Mouse (Mus musculus) limb, embryonic 12.5 days (tissue): Measurements from ENCODE around the gene Cxcl10. TPM values are rescaled to one million over a fixed set of nuclear protein-coding genes. Genes with fewer than 3 reads are reported as not detected.

ENCODE experiments used
- ATAC-seq: fragments of 200-750 bp; cut with Nextera tagmentation; 2 replicates; pipeline ENCODE4 v1.8.0; 2017; ENCODE audit warnings: low read depth, moderate TSS enrichment; ENCODE audit not compliant: insufficient number of reproducible peaks, insufficient read depth, low FRiP score, low TSS enrichment
- H3K27ac ChIP-seq: fragments of 300-500 bp; sonication (generic); 2 replicates; pipeline ENCODE4 v1.5.1; 2016; ENCODE audit warnings: mild to moderate bottlenecking, moderate library complexity
- H3K27me3 ChIP-seq: fragments of 300-500 bp; sonication (generic); 2 replicates; pipeline ENCODE4 v1.6.1; 2016; ENCODE audit warnings: mild to moderate bottlenecking, moderate library complexity
- H3K36me3 ChIP-seq: fragments of 300-500 bp; sonication (generic); 2 replicates; pipeline ENCODE4 v1.6.1; 2016; ENCODE audit warnings: mild to moderate bottlenecking, moderate library complexity
- H3K4me1 ChIP-seq: fragments of 300-500 bp; sonication (generic); replicated peaks from 2 replicates; pipeline ENCODE4 v1.6.1; 2016
- H3K4me2 ChIP-seq: fragments of 300-500 bp; sonication (generic); 2 replicates; pipeline ENCODE4 v1.6.1; 2016; ENCODE audit warnings: mild to moderate bottlenecking, moderate library complexity
- H3K4me3 ChIP-seq: fragments of 300-500 bp; sonication (generic); replicated peaks from 2 replicates; pipeline ENCODE4 v1.5.1; 2016; ENCODE audit warnings: mild to moderate bottlenecking
- H3K9ac ChIP-seq: fragments of 300-500 bp; sonication (generic); replicated peaks from 2 replicates; pipeline ENCODE4 v1.6.1; 2016; ENCODE audit warnings: mild to moderate bottlenecking, moderate library complexity
- H3K9me3 ChIP-seq: fragments of 300-500 bp; sonication (generic); 2 replicates; pipeline ENCODE4 v1.6.1; 2016; ENCODE audit warnings: mild to moderate bottlenecking, moderate library complexity
- WGBS: fragments of 180-500 bp; shearing (Covaris S2); methylation state at CpG from one replicate; pipeline ENCODE4 v1.1.7; 2016; 5-methylcytosine and 5-hydroxymethylcytosine counted together
- polyA plus RNA-seq: library from polyadenylated mRNA; unstranded; fragments of >200 nt; fragmentation: Nextera tagmentation; extraction: Ambion mirVana; gene quantifications from 2 replicates; pipeline ENCODE4 v1.2.1, GENCODE M21; 2016

Cxcl10 gene
- polyA plus RNA-seq, 1 experiment from 2014 or later, result 0.29 TPM

DNA sequence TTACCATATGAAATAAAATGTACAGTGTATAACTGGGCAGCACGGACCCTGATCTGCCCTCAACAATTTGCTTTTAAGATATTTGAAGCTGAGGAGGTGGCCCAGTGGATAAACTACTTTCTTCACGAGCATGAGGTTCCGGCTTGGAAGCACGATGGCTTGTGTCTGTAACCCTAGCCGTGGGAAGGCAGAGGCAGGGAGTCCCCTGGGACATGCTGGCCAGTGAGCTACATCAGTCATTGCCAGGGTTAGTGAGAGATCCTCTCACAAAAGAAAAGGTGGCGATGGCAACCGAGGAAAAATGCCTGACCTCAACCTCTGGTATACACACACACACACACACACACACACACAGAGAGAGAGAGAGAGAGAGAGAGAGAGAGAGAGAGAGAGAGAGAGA, 35.1 kb upstream of the Cxcl10 start:
- Histone ChIP-seq H3K27ac (no peak overlapping the region), H3K36me3 (no peaks in the 10 kb centered on the region), H3K4me2 (no peak overlapping the region), H3K27me3 (peaks cover 3% of the 10 kb centered on the region; the same call in 1 of the 2 replicates), H3K9ac (no peak overlapping the region), H3K4me1 (peaks cover 4% of the 10 kb centered on the region), H3K9me3 (no peaks in the 10 kb centered on the region), H3K4me3 (no peak overlapping the region)
- ATAC-seq, result no peak
- 62% methylated on average over 7 of the region's 7 CpGs for WGBS

DNA sequence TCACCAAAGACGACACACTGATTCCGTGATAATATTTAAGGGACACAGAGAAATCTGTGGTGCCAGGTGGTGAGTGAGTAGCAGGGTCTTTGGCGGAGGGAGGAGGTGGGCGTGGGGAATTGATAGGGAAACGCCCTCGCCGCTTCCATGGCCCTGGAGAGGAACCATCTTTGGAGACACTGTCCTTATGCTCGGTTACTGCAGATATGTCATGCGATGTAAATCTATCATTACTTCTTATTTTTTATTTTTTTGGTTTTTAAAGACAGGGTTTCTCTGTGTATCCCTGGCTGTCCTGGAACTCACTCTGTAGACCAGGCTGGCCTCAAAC, 33.6 kb upstream of the Cxcl10 start:
- H3K4me3 ChIP-seq, result no peak overlapping the region
- H3K36me3 ChIP-seq, result no peaks in the 10 kb centered on the region

DNA sequence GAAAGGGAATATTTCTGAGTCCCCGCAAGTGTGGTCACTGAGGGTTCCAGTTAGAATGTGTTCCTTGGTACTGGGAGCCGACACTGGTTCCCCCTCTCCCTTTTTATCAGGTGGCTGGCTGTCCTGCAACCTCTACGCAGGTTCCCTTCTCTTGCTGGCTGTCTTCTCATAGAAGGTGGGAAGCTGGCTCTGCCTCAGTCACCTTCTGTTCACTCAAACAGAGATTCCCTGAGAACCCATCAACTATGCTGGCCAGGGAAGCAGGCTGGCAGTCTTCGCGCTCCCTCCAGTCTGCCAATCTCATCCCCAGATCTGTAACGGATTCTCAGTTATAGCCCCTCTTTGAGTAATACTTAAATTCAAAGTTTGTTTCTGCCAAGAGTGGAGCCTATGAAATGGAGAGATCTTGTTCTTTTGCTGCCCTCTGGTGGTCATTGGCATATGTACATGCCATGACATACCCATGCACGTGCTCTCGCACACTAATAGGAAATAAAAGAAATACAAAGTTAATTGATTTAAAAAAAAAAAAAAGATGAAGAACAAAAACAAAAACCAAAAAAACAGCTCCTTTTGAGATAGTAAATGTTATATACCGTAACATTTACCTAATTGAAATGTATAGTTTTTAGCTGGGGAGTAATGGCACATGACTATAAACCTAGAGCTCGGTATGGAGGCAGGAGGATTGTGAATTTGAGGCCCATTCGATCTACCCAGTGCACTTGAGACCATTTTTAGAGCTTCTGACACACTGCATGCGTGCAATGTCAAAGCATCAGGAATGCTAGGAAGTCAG, 33.1 kb upstream of the Cxcl10 start:
- Histone ChIP-seq H3K9me3 (no peaks in the 10 kb centered on the region), H3K4me1 (peaks cover 20% of the 10 kb centered on the region), H3K27ac (no peak overlapping the region), H3K4me3 (no peak overlapping the region), H3K27me3 (no peaks in the 10 kb centered on the region), H3K9ac (no peak overlapping the region), H3K4me2 (no peak overlapping the region), H3K36me3 (no peaks in the 10 kb centered on the region)
- ATAC-seq, result peak; percentile 69; the same call in 1 of the 2 replicates
- WGBS, result 39% methylated on average over 12 of the region's 12 CpGs

More for the DNA sequence above, 33.6 kb upstream of the Cxcl10 start:
- no peak overlapping the region for H3K27ac ChIP-seq
- no peaks in the 10 kb centered on the region for H3K27me3 ChIP-seq
- no peak overlapping the region for H3K4me2 ChIP-seq
- WGBS, result 67% methylated on average over 9 of the region's 9 CpGs
- no peak overlapping the region for H3K9ac ChIP-seq
- H3K9me3 ChIP-seq, result no peaks in the 10 kb centered on the region
- H3K4me1 ChIP-seq, result peaks cover 15% of the 10 kb centered on the region; the same call in 1 of the 2 replicates
- ATAC-seq, result no peak

DNA sequence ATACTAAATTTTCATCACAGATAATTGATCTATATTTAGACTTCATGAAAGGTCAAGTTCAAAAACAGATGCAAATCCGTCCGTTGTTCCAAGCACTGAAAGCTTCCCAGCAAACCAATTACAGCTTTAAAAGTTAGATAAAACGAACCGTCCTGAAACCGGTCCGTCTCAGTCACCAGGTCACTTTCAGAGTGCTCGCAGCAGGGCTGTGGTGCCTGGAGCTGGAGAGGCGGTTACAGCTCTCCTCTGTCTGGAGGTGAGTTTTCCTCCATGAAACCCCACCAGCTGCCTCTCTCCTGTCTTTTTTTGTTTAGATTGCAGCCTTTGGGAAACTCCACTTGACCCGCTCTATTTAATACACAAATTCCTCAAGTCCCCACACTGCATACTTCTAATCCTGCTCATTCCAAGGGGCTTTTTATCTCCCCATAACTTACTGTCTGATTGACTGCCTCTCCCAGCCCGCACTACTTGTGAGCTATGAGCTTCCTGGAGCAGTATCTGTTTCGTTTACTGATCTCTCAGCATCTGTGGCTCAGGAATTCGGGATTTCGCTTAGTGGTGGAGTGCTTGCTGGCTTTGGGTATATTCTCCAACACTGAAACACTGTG, 28.2 kb upstream of the Cxcl10 start:
- ATAC-seq, result no peak
- peaks cover 31% of the 10 kb centered on the region for H3K4me1 ChIP-seq
- no peak overlapping the region for H3K4me3 ChIP-seq
- H3K27me3 ChIP-seq, result peaks cover 4% of the 10 kb centered on the region; the same call in 1 of the 2 replicates
- no peaks in the 10 kb centered on the region for H3K9me3 ChIP-seq
- H3K9ac ChIP-seq, result no peak overlapping the region
- H3K4me2 ChIP-seq, result no peak overlapping the region
- WGBS, result 33% methylated on average over 13 of the region's 13 CpGs
- H3K27ac ChIP-seq, result peak overlapping the region; percentile 29; the same call in 1 of the 2 replicates
- no peaks in the 10 kb centered on the region for H3K36me3 ChIP-seq

DNA sequence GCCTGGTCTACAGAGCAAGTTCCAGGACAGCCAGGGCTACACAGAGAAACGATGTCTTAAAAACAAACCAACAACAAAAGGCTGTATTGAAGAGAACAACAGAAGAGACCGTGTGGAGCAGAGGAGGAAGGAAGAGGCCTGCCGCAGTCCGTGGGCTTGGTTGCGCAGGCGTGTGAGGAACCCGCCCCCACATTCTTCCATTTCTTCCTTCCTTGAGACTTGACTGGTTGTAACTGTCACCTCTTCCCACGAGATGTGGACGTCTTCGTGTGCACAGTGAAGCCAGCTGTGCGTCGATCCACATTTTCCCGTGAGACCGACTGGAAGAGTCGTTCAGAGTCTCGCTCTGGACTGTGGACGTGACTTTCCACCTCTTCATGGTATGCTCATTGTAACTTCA, 26.7 kb upstream of the Cxcl10 start:
- Histone ChIP-seq H3K27ac (no peak overlapping the region), H3K36me3 (no peaks in the 10 kb centered on the region)
- 92% methylated on average over 17 of the region's 17 CpGs for WGBS

DNA sequence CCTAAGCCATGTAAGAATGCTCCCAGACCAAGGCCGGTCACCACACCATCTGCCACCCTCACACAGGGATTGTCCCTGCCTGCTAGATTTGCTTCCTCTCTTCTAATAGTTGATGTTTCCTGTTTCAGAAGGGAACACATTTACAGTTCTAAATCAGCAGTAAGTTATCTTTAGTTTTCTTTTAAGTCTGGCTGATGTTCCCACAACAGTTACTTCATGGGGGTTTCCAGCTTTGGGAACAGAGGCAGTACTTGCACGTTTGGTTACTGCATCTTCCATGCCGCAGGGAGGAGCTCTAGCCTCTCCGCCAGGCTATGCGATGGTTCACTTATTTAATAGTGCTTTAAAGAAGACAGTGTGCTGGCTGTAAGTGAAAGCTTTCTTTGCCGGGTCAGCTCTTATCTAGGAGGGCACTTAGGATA, 26.0 kb upstream of the Cxcl10 start:
- Histone ChIP-seq H3K4me1 (peaks cover 31% of the 10 kb centered on the region), H3K27ac (no peak overlapping the region), H3K4me3 (no peak overlapping the region), H3K9me3 (no peaks in the 10 kb centered on the region), H3K4me2 (no peak overlapping the region), H3K27me3 (peaks cover 4% of the 10 kb centered on the region; the same call in 1 of the 2 replicates), H3K9ac (no peak overlapping the region), H3K36me3 (no peaks in the 10 kb centered on the region)
- no peak for ATAC-seq
- 57% methylated on average over 6 of the region's 6 CpGs for WGBS

More for the DNA sequence above, 26.7 kb upstream of the Cxcl10 start:
- Histone ChIP-seq H3K27me3 (peaks cover 4% of the 10 kb centered on the region; the same call in 1 of the 2 replicates), H3K4me3 (no peak overlapping the region), H3K9ac (no peak overlapping the region), H3K4me2 (no peak overlapping the region), H3K4me1 (peaks cover 31% of the 10 kb centered on the region), H3K9me3 (no peaks in the 10 kb centered on the region)
- no peak for ATAC-seq

DNA sequence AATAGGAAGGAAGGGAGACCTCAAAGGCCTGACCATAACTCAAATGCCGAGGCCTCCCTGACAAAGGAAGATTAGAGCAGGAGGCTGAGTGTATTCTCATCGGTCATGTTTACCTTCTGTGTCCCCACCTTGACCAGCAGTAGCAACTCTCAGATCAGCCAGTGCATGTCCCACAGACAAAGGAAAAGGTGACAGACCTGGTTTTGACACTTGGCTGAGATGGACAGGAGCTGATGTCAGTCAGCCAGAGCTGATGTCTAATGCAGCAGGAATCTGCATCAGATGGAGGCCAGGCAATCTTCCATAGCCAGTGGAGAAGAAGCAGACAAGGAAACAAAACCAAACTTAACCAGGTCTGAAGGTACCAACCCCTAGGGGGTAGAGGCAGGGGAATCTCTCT, 23.9 kb upstream of the Cxcl10 start:
- WGBS, result 63% methylated on average over 2 of the region's 2 CpGs
- Histone ChIP-seq H3K9ac (no peak overlapping the region), H3K27ac (no peak overlapping the region), H3K36me3 (no peaks in the 10 kb centered on the region), H3K4me1 (peaks cover 24% of the 10 kb centered on the region), H3K4me2 (no peak overlapping the region), H3K4me3 (no peak overlapping the region), H3K27me3 (peaks cover 4% of the 10 kb centered on the region; the same call in 1 of the 2 replicates), H3K9me3 (no peaks in the 10 kb centered on the region)
- no peak for ATAC-seq

DNA sequence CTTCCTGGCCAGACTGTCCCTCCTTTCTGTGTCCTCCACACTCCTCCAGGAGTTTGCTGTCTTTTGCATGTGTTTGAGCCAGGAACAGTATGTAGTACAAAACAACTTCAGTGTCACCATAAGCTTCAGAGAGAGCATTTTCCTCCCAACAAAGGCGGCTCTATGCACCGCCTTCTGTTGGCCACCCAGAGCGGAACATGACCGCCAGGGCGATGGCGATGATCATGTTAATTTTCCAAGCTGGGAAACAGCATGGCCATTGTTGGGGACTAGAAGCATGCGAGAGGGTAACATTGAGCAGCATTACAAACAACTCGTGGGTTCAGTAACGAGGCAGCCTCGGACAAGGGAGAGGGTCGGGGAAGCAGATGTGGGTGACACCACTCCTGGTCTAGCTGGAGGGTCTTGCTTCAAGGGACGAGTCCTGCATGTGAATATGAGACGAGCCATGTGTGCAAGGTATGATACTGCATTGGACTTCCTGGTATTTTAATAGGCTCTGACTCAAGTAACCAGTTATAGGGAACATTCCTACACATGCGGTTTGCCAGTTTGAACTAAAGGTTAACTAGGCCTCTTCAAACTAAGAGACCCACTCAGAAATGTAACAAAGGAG, 22.8 kb upstream of the Cxcl10 start:
- WGBS, result 70% methylated on average over 14 of the region's 14 CpGs
- H3K27me3 ChIP-seq, result peaks cover 4% of the 10 kb centered on the region; the same call in 1 of the 2 replicates
- peak overlapping the region; percentile 74 for H3K27ac ChIP-seq
- no peaks in the 10 kb centered on the region for H3K36me3 ChIP-seq
- no peaks in the 10 kb centered on the region for H3K9me3 ChIP-seq
- H3K4me3 ChIP-seq, result no peak overlapping the region
- peaks cover 14% of the 10 kb centered on the region for H3K4me1 ChIP-seq
- no peak overlapping the region for H3K9ac ChIP-seq
- ATAC-seq, result no peak
- no peak overlapping the region for H3K4me2 ChIP-seq

DNA sequence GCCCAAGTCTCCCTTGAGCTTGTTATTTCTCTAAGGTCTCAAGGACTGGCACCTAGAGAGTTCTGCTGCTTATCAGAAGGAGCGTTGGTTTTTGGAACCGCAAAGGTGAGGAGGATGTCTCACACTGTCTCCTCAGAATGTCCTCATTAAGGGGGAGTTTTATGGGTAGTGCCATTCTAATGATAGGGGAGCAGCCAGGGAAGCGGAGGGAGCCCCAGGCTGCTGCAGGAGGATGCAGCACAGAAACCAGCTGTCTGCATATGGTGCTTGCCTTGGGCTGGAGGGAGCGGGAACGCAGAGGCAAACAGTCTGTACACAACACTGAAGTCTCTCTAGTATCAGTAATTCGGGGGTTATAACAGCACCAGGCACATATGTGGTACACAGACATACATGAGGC, 22.2 kb upstream of the Cxcl10 start:
- H3K36me3 ChIP-seq, result no peaks in the 10 kb centered on the region
- H3K9me3 ChIP-seq, result no peaks in the 10 kb centered on the region
- H3K27me3 ChIP-seq, result peaks cover 4% of the 10 kb centered on the region; the same call in 1 of the 2 replicates
- ATAC-seq, result no peak
- 67% methylated on average over 6 of the region's 6 CpGs for WGBS
- peaks cover 9% of the 10 kb centered on the region; the same call in 1 of the 2 replicates for H3K4me1 ChIP-seq
- H3K27ac ChIP-seq, result peak overlapping the region; percentile 74
- H3K4me3 ChIP-seq, result no peak overlapping the region
- no peak overlapping the region for H3K9ac ChIP-seq
- H3K4me2 ChIP-seq, result no peak overlapping the region

DNA sequence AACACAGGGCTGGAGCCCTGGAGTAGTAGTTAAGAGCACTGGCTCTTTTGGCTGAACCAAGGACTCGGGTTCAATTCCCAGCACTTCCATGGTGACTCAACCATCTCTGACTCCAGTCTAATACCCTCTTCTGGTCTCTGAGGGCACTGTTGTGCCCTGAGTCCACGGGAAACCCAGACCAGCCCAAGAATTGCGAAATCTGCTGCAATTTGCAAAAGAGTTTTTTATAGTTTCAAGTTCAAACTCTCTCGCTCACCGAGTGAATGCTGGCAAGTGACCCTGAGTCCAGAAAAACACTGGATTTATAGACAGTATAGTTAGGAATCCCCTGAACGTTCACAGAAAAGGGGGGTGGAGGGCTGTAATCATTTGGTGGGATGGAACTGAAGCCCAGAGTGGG, 21.7 kb upstream of the Cxcl10 start:
- Histone ChIP-seq H3K27me3 (peaks cover 2% of the 10 kb centered on the region; the same call in 1 of the 2 replicates), H3K4me1 (peaks cover 9% of the 10 kb centered on the region; the same call in 1 of the 2 replicates), H3K9me3 (no peaks in the 10 kb centered on the region), H3K36me3 (no peaks in the 10 kb centered on the region), H3K27ac (peak overlapping the region; percentile 74; the same call in 1 of the 2 replicates), H3K4me3 (no peak overlapping the region), H3K4me2 (no peak overlapping the region), H3K9ac (no peak overlapping the region)
- 71% methylated on average over 6 of the region's 6 CpGs for WGBS
- no peak for ATAC-seq
